Mouse (Mus musculus) forebrain, embryonic 10.5 days (tissue): Measurements from ENCODE around the gene Gm13090. TPM values are rescaled to one million over a fixed set of nuclear protein-coding genes. Genes with fewer than 3 reads are reported as not detected.

Experiments
- DNase-seq: peaks from one replicate; pipeline ENCODE4 v3.0.0-alpha.2; 2017; ENCODE audit warnings: low spot score; ENCODE audit errors: extremely low spot score
- H3K27ac ChIP-seq: fragments of 300-500 bp; sonication (generic); 2 replicates; pipeline ENCODE4 v1.5.1; 2016; ENCODE audit warnings: mild to moderate bottlenecking
- H3K27me3 ChIP-seq: fragments of 300-500 bp; sonication (generic); 2 replicates; pipeline ENCODE4 v1.6.1; 2016; ENCODE audit warnings: mild to moderate bottlenecking; ENCODE audit not compliant: poor library complexity, severe bottlenecking
- H3K36me3 ChIP-seq: fragments of 300-500 bp; sonication (generic); replicated peaks from 2 replicates; pipeline ENCODE4 v1.6.1; 2016; ENCODE audit warnings: mild to moderate bottlenecking, moderate library complexity
- H3K4me1 ChIP-seq: fragments of 300-500 bp; sonication (generic); 2 replicates; pipeline ENCODE4 v1.6.1; 2016
- H3K4me3 ChIP-seq: fragments of 300-500 bp; sonication (generic); 2 replicates; pipeline ENCODE4 v1.5.1; 2016; ENCODE audit warnings: mild to moderate bottlenecking, moderate library complexity
- H3K9me3 ChIP-seq: fragments of 300-500 bp; sonication (generic); 2 replicates; pipeline ENCODE4 v1.6.1; 2016; ENCODE audit warnings: mild to moderate bottlenecking, moderate library complexity
- WGBS: fragments of 180-500 bp; shearing (Covaris S2); methylation state at CpG from one replicate; pipeline ENCODE4 v1.1.7; 2016; 5-methylcytosine and 5-hydroxymethylcytosine counted together
- polyA plus RNA-seq: library from polyadenylated mRNA; unstranded; fragments of >200 nt; fragmentation: Nextera tagmentation; extraction: Ambion mirVana; gene quantifications from 2 replicates; pipeline ENCODE4 v1.2.1, GENCODE M21; 2016

Gene Gm13090
- polyA plus RNA-seq, 1 experiment from 2014 or later: not detected

GRCm38 (mm10) chr4:151106468-151106867 is 17.1 kb downstream of the Gm13090 start:
- Histone ChIP-seq H3K9me3 (peaks cover 15% of the 10 kb centered on the region), H3K4me3 (peak overlapping the region; percentile 88), H3K27ac (no peak overlapping the region; the same call in 1 of the 2 replicates), H3K36me3 (peaks cover 27% of the 10 kb centered on the region), H3K4me1 (peaks cover 41% of the 10 kb centered on the region), H3K27me3 (peaks cover 51% of the 10 kb centered on the region)
- DNase-seq: no peak
- 40% methylated on average over 10 of the region's 10 CpGs for WGBS

DNA sequence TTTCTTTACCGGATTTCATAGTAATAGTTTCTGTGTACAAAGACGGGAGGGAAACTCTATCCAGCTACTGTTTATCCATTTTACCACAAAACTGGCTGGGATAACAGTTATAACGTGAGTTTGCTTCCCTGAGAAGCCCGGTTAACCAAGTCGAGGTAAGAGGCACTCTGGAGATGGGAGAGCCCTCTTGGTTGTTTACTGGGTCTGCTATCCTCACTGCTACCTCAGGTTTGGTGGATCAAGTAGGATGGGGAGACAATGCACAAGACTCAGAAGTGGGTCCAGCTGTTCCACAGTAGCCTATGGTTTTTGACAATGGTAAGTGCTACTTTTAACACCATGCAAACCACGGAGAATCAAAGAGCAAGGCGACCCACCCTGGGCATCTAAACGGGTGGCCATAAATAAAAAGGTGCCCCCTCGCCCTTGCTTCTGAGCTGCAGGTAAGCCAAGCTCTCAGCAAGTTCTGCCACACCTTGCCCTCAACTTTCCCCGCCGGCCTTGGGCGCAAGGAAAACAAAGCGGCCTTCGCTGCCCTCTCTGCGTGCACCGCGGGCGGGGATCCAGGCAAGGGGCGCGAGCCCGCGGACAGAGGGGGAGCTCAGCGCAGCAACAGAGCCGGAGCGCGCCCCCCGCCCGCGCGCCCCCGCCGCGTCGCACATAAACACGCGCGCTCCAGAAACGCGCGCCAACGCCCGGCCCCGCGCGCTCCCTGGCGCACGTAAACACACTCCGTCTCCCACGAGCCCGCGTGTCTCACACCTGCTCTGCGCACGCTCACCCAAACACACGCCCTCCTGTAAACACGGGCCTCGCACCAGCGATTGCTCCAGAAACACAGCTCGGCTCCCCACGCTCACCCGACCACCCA is 18.0 kb downstream of the Gm13090 start:
- Histone ChIP-seq H3K36me3 (peaks cover 18% of the 10 kb centered on the region), H3K9me3 (peaks cover 6% of the 10 kb centered on the region), H3K27ac (peak overlapping the region; percentile 96), H3K4me1 (peaks cover 41% of the 10 kb centered on the region), H3K27me3 (peaks cover 56% of the 10 kb centered on the region), H3K4me3 (peak overlapping the region; percentile 88)
- DNase-seq: peak; percentile 43
- WGBS: 4% methylated on average over 59 of the region's 60 CpGs

DNA sequence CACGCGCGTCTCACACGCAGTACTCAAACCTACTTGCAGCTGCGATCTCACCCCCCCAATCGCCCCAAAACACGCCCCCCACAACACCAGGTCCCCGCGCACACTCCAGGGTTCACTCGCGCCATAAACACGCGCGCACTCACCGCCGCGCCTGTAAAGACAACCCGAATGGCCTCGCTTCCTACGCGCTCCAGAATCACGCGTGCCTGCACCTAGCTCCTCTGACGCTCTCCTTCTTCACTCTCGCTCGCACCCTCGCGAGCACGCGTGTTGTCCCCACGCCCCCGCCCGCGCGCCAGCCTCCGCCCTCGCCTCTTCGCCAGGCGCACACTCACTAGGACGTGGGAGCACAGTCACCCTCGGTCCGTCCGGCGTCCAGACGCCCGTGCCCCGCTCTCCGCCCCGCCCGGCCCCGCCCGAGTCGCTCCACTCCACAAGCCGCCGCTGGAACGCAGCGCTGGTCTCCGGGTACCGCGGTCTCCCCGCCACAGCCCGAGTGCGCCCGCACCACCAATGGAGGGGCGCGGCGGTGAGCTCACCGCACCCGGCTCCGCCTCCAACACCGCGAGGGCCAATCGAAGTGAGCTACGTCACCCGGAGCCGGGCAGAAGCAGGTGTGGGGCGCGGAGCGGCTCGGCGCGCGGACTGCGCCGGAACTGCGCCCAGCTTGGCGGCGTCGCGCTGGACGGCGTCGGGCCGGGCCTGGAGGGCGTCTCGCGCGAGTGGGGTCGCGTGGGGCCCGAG is 18.8 kb downstream of the Gm13090 start:
- DNase-seq: peak; percentile 93
- Histone ChIP-seq H3K27me3 (peaks cover 56% of the 10 kb centered on the region), H3K9me3 (no peaks in the 10 kb centered on the region), H3K4me1 (peaks cover 41% of the 10 kb centered on the region), H3K4me3 (peak overlapping the region; percentile 88), H3K36me3 (peaks cover 13% of the 10 kb centered on the region), H3K27ac (peak overlapping the region; percentile 96)
- WGBS: under 1% methylated on average over 101 of the region's 101 CpGs

GRCm38 (mm10) chr4:151108834-151109241 is 19.5 kb downstream of the Gm13090 start:
- Histone ChIP-seq H3K27ac (peak overlapping the region; percentile 96), H3K4me3 (peak overlapping the region; percentile 88), H3K9me3 (no peaks in the 10 kb centered on the region), H3K36me3 (peaks cover 10% of the 10 kb centered on the region), H3K4me1 (peaks cover 41% of the 10 kb centered on the region), H3K27me3 (peaks cover 56% of the 10 kb centered on the region)
- DNase-seq: no peak
- 3% methylated on average over 20 of the region's 20 CpGs for WGBS

DNA sequence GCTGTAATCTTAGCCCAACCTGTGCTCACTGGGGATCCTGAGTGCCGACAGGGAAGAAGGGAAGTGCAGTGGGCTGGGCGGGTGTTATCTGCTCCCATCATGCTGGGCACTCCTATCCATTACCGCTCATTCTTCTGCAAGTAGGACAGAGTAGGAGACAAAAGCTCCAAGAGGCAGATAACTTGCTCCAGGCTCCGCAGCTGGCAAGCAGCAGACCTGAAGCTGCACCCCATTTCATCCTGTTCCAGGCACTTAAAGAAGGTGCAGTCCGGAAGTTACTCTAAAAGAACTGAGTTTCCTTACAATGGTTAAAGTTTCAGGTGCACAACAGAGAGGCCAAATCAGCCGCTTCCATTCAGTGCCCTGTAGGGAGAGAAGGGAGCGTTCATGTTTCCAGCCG is 21.9 kb downstream of the Gm13090 start:
- H3K27ac ChIP-seq: no peak overlapping the region
- H3K4me1 ChIP-seq: peaks cover 34% of the 10 kb centered on the region
- no peak overlapping the region for H3K4me3 ChIP-seq
- 0 out of 2 replicates have a peak, but pooled peaks cover 3% of the 10 kb centered on the region for H3K36me3 ChIP-seq
- H3K9me3 ChIP-seq: no peaks in the 10 kb centered on the region
- DNase-seq: no peak
- peaks cover 56% of the 10 kb centered on the region for H3K27me3 ChIP-seq
- 64% methylated on average over 8 of the region's 8 CpGs for WGBS

DNA sequence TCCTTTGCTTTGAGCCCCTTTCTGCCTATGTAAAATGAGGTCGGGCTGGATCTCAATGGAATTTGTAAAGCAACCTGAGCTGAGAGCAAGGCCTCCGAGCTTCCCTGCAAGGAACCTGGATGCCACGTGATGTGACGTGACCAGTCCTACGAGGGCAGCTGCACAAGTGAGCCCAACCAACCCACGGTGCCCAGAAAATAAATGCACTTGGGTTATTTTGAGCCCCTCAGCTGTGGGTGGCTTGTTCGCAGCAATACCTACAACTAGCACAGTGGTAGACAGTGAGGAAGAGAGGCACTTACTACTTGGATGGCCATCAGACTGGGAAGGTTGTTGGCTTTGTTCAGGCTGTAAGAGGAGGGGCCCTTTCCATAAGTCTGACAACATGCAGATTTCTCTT is 25.2 kb downstream of the Gm13090 start:
- 92% methylated on average over 7 of the region's 7 CpGs for WGBS
- H3K4me3 ChIP-seq: no peak overlapping the region

GRCm38 (mm10) chr4:151118883-151119282 is 29.5 kb downstream of the Gm13090 start:
- Histone ChIP-seq H3K27me3 (no peaks in the 10 kb centered on the region), H3K4me3 (no peak overlapping the region), H3K9me3 (no peaks in the 10 kb centered on the region), H3K36me3 (peaks cover 39% of the 10 kb centered on the region), H3K27ac (no peak overlapping the region), H3K4me1 (no peaks in the 10 kb centered on the region)
- 90% methylated on average over 3 of the region's 3 CpGs for WGBS
- DNase-seq: no peak

More for the DNA sequence above, 25.2 kb downstream of the Gm13090 start:
- peaks cover 6% of the 10 kb centered on the region for H3K36me3 ChIP-seq
- no peak for DNase-seq
- H3K27ac ChIP-seq: no peak overlapping the region
- no peaks in the 10 kb centered on the region for H3K9me3 ChIP-seq
- H3K27me3 ChIP-seq: peaks cover 24% of the 10 kb centered on the region
- H3K4me1 ChIP-seq: peaks cover 2% of the 10 kb centered on the region

DNA sequence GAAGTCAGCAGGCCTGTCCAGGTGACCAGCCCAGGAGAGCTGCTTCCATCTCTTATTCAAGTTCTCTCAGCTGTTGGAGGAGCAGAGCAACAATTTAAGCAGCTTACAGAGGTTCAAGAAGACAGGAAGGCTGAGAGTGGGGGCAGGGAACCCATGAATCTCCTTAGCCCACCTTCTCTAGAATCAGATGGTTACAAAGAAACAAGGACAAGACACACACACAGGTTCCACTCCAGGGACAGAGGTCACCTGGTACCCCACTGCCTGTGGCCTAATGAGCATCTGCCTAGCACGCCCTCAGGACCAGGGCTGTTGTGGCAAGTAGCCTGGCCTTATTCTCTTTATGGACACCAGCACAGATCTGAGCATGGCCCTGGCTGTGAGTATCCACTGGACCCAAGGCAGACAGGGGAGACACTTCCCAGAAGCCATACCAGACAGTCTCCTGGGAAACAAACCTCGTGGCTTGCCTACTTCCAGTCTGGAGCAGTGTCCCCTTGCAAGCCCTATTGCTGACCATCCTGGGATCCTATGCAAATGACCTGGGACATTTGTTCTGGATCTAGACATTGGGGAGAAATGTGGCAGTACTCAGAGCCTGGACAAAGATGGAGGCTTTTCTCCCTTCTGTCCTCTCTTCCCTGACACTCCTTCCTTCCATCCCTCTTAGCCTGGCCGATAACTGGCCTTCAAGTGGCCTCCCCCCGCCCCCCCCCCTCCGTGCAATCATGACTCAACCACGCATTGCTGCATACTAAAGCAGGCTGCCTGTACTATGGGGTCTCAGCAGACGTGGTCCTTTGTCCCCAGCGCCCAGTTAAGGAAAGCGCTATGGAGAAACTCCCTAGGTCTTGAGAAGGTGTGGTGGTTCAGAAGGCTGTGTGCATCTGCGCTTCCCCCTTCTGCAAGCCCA is 38.5 kb downstream of the Gm13090 start:
- Histone ChIP-seq H3K27ac (peak overlapping the region; percentile 99), H3K4me3 (peak overlapping the region; percentile 77), H3K9me3 (no peaks in the 10 kb centered on the region), H3K27me3 (peaks cover 17% of the 10 kb centered on the region; the same call in 1 of the 2 replicates), H3K4me1 (peaks cover 53% of the 10 kb centered on the region), H3K36me3 (peaks cover 34% of the 10 kb centered on the region)
- DNase-seq: peak; percentile 48
- 7% methylated on average over 9 of the region's 10 CpGs for WGBS

GRCm38 (mm10) chr4:151128641-151129541 is 39.5 kb downstream of the Gm13090 start:
- peaks cover 53% of the 10 kb centered on the region for H3K4me1 ChIP-seq
- peaks cover 31% of the 10 kb centered on the region for H3K36me3 ChIP-seq
- H3K4me3 ChIP-seq: peak overlapping the region; percentile 77
- WGBS: under 1% methylated on average over 69 of the region's 69 CpGs
- peaks cover 17% of the 10 kb centered on the region; the same call in 1 of the 2 replicates for H3K27me3 ChIP-seq
- H3K27ac ChIP-seq: peak overlapping the region; percentile 99
- DNase-seq: peak; percentile 86
- H3K9me3 ChIP-seq: no peaks in the 10 kb centered on the region

- Histone ChIP-seq H3K4me3 (peak overlapping the region; percentile 77), H3K27me3 (peaks cover 17% of the 10 kb centered on the region; the same call in 1 of the 2 replicates), H3K4me1 (peaks cover 53% of the 10 kb centered on the region), H3K9me3 (no peaks in the 10 kb centered on the region), H3K36me3 (peaks cover 21% of the 10 kb centered on the region), H3K27ac (peak overlapping the region; percentile 99)
- WGBS: 71% methylated on average over 16 of the region's 16 CpGs
- DNase-seq: no peak
Measured at GRCm38 (mm10) chr4:151129725-151130557, 40.6 kb downstream of the Gm13090 start.
